Mouse (Mus musculus): ENCODE measurements around the gene Sgsm2. TPM values are rescaled to one million over a fixed set of nuclear protein-coding genes. Genes with fewer than 3 reads are reported as not detected.

The Sgsm2 gene
- polyA plus RNA-seq (2012; rRNA removed) (2.6 and 2.7 TPM in 2 replicates), polyA plus RNA-seq (2014; fragmentation: Nextera tagmentation; extraction: Ambion mirVana) (1.1 and 1.3 TPM in 2 replicates)

DNA sequence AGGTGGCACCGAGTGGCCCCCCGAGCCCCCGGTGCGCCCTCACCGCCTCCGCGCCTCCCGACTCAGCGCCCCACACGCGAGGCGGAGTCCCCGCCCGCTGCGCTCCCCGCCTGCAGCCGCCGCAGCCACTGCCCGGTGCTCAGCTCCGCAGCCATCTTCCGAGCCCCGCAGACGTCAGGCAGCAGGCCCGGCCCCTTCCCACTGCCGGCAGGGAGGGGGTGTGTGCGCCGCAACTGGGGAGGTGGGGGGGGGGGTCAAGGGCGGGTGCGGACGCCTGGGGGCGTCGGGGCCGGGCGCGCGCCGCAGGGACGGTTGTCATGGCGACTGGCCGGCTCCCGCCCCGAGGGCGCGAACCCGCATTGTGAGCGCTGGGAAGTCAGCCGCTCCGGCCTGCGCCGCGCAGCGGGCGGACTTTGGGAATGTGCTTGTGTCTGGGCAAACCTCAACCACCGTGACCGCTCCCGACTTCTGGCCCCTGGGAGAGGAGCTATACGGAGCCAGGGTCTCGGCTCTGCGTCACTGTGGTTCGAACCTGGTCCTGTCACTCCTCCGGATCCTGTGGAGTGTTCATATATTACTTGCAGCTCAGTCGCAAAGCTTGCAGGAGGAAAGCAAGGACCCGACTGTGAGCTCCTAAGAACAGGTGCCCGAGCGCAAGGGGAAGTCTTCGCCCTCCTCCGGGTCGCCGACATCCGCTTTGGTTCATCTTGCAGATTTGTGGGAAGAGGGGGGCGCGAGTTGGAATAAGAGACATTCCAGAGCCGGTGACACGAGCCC is at the start of gene Sgsm2:
Gene Sgsm2 (minus strand): TSS at position 160 of the 777 bp plus-strand sequence.
- peak within 1 kb of the TSS; percentile 73 for H3K4me2 ChIP-seq (ENCODE audit: low read depth)
- TF ChIP-seq EP300 (IDR thresholded peaks at IDR 0.05; ENCODE audit: low read depth) (no peak), CTCF (IDR thresholded peaks at IDR 0.05; ENCODE audit: low read depth) (no peak)
- ATAC-seq (ENCODE audit: insufficient read depth), result peak; percentile 63
- peak within 1 kb of the TSS; percentile 90 for H3K9ac ChIP-seq (replicated peaks)
- peaks cover 27% of the 10 kb centered on the region for H3K36me3 ChIP-seq (replicated peaks; ENCODE audit: control insufficient read depth, insufficient read depth, low read depth)
- peak in 2 of 3 experiments; percentile 34 to 38 for DNase-seq (ENCODE audit: low read depth in 3 of 3, low spot score in 3 of 3)
- H3K4me3 ChIP-seq (ENCODE audit: insufficient read depth in 1 of 2, low read depth in 2 of 2, low read length in 2 of 2), result peak within 1 kb of the TSS; percentile 89 to 92
- H3K9me3 ChIP-seq (ENCODE audit: control insufficient read depth, low read length), result no peaks in the 10 kb centered on the region
- under 1% methylated on average over 64 of the region's 74 CpGs for WGBS (ENCODE audit: insufficient replicate concordance)
- H3K27ac ChIP-seq, result peak within 1 kb of the TSS; percentile 66
- H3K4me1 ChIP-seq (replicated peaks; ENCODE audit: control insufficient read depth in 2 of 2, insufficient read depth in 2 of 2, low read length in 1 of 2), result peaks cover 0 to 8% of the 10 kb centered on the region in 2 experiments; a peak in 3 of 4 replicates
- H3K27me3 ChIP-seq (ENCODE audit: control insufficient read depth, insufficient read depth, low read length), result no peaks in the 10 kb centered on the region

- Histone ChIP-seq H3K4me2 (ENCODE audit: low read depth) (no peak overlapping the region), H3K4me1 (replicated peaks; ENCODE audit: control insufficient read depth in 2 of 2, insufficient read depth in 2 of 2, low read length in 1 of 2) (no peaks in the 10 kb centered on the region), H3K4me3 (ENCODE audit: insufficient read depth in 1 of 2, low read depth in 2 of 2, low read length in 2 of 2) (no peak overlapping the region), H3K9me3 (ENCODE audit: control insufficient read depth, low read length) (no peaks in the 10 kb centered on the region), H3K27ac (no peak overlapping the region), H3K9ac (replicated peaks) (no peak overlapping the region), H3K36me3 (replicated peaks; ENCODE audit: control insufficient read depth, insufficient read depth, low read depth) (peaks cover 11% of the 10 kb centered on the region), H3K27me3 (ENCODE audit: control insufficient read depth, insufficient read depth, low read length) (no peaks in the 10 kb centered on the region)
- TF ChIP-seq EP300 (IDR thresholded peaks at IDR 0.05; ENCODE audit: low read depth) (no peak), CTCF (IDR thresholded peaks at IDR 0.05; ENCODE audit: low read depth) (peak; percentile 54)
- DNase-seq (ENCODE audit: low read depth in 3 of 3, low spot score in 3 of 3), result peak in 1 of 3 experiments; percentile 35
- ATAC-seq (ENCODE audit: insufficient read depth), result no peak
- 72% methylated on average over 3 of the region's 3 CpGs for WGBS (ENCODE audit: insufficient replicate concordance)
These were observed 49.5 kb upstream of the Sgsm2 start for GRCm38 (mm10) chr11:74946348-74946747.

GRCm38 (mm10) chr11:74930391-74930790 is 33.5 kb upstream of the Sgsm2 start:
- 84% methylated on average over 7 of the region's 7 CpGs for WGBS (ENCODE audit: insufficient replicate concordance)
- no peak overlapping the region for H3K27ac ChIP-seq
- H3K9me3 ChIP-seq (ENCODE audit: control insufficient read depth, low read length), result no peaks in the 10 kb centered on the region
- DNase-seq (ENCODE audit: low read depth in 3 of 3, low spot score in 3 of 3) (no peak), ATAC-seq (ENCODE audit: insufficient read depth) (no peak)
- H3K27me3 ChIP-seq (ENCODE audit: control insufficient read depth, insufficient read depth, low read length), result no peaks in the 10 kb centered on the region
- H3K4me2 ChIP-seq (ENCODE audit: low read depth), result no peak overlapping the region
- H3K36me3 ChIP-seq (replicated peaks; ENCODE audit: control insufficient read depth, insufficient read depth, low read depth), result peaks cover 8% of the 10 kb centered on the region
- H3K4me1 ChIP-seq (replicated peaks; ENCODE audit: control insufficient read depth in 2 of 2, insufficient read depth in 2 of 2, low read length in 1 of 2), result peaks cover 5 to 7% of the 10 kb centered on the region in 2 experiments
- H3K4me3 ChIP-seq (ENCODE audit: insufficient read depth in 1 of 2, low read depth in 2 of 2, low read length in 2 of 2), result no peak overlapping the region
- no peak overlapping the region for H3K9ac ChIP-seq (replicated peaks)
- TF ChIP-seq EP300 (IDR thresholded peaks at IDR 0.05; ENCODE audit: low read depth) (no peak), CTCF (IDR thresholded peaks at IDR 0.05; ENCODE audit: low read depth) (no peak)

- no peaks in the 10 kb centered on the region for H3K27me3 ChIP-seq (ENCODE audit: control insufficient read depth, insufficient read depth, low read length)
- H3K9ac ChIP-seq (replicated peaks), result no peak overlapping the region
- H3K36me3 ChIP-seq (replicated peaks; ENCODE audit: control insufficient read depth, insufficient read depth, low read depth), result peaks cover 4% of the 10 kb centered on the region
- TF ChIP-seq CTCF (IDR thresholded peaks at IDR 0.05; ENCODE audit: low read depth) (no peak), EP300 (IDR thresholded peaks at IDR 0.05; ENCODE audit: low read depth) (no peak)
- DNase-seq (ENCODE audit: low read depth in 3 of 3, low spot score in 3 of 3), result no peak
- H3K4me1 ChIP-seq (replicated peaks; ENCODE audit: control insufficient read depth in 2 of 2, insufficient read depth in 2 of 2, low read length in 1 of 2), result peaks cover 5 to 14% of the 10 kb centered on the region in 2 experiments
- H3K4me3 ChIP-seq (ENCODE audit: insufficient read depth in 1 of 2, low read depth in 2 of 2, low read length in 2 of 2), result no peak overlapping the region
- no peak overlapping the region for H3K27ac ChIP-seq
- no peak for ATAC-seq (ENCODE audit: insufficient read depth)
- WGBS (ENCODE audit: insufficient replicate concordance), result 78% methylated on average over 4 of the region's 4 CpGs
- H3K4me2 ChIP-seq (ENCODE audit: low read depth), result no peak overlapping the region
- H3K9me3 ChIP-seq (ENCODE audit: control insufficient read depth, low read length), result no peaks in the 10 kb centered on the region
These were observed 32.3 kb upstream of the Sgsm2 start for GRCm38 (mm10) chr11:74929111-74929510.

DNA sequence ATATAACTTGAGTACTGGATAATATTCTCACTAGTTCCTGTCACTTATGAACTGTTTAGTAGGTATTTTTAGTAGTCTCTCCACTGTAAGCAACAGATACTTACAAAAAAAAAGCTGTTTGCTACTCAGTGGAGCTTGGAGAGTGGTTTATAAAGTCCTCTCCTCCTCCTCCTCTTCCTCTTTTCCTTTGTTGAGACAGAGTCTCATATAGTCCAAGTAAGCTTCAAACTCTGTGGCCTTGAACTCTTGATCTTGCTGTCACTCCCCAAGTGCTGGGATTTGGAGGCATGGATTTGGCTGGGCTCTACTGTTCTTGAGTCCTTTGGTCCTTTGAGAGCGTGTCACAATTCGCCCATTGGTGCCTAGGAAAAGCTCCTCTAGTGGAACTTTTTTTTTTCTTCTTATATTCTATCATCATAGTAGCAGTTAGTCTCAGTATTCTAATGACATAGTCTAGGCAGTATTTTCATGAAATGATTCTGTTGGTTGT is 30.4 kb upstream of the Sgsm2 start:
- H3K9me3 ChIP-seq (ENCODE audit: control insufficient read depth, low read length), result no peaks in the 10 kb centered on the region
- peak overlapping the region; percentile 83 for H3K4me2 ChIP-seq (ENCODE audit: low read depth)
- 74% methylated on average over 2 of the region's 2 CpGs for whole genome bisulfite sequencing (ENCODE audit: insufficient replicate concordance)
- H3K9ac ChIP-seq (replicated peaks), result peak overlapping the region; percentile 83
- ATAC-seq (ENCODE audit: insufficient read depth), result no peak
- H3K27me3 ChIP-seq (ENCODE audit: control insufficient read depth, insufficient read depth, low read length), result no peaks in the 10 kb centered on the region
- TF ChIP-seq EP300 (IDR thresholded peaks at IDR 0.05; ENCODE audit: low read depth) (no peak), CTCF (IDR thresholded peaks at IDR 0.05; ENCODE audit: low read depth) (no peak)
- H3K27ac ChIP-seq, result peak overlapping the region; percentile 25
- no peak for DNase-seq (ENCODE audit: low read depth in 3 of 3, low spot score in 3 of 3)
- H3K4me1 ChIP-seq (replicated peaks; ENCODE audit: control insufficient read depth in 2 of 2, insufficient read depth in 2 of 2, low read length in 1 of 2), result peaks cover 5 to 14% of the 10 kb centered on the region in 2 experiments
- peak overlapping the region in 1 of 2 experiments; percentile 85; a peak in 2 of 4 replicates for H3K4me3 ChIP-seq (ENCODE audit: insufficient read depth in 1 of 2, low read depth in 2 of 2, low read length in 2 of 2)
- H3K36me3 ChIP-seq (replicated peaks; ENCODE audit: control insufficient read depth, insufficient read depth, low read depth), result no peaks in the 10 kb centered on the region; the same call in 1 of the 2 replicates

Measured in liver, embryonic 14.5 days (tissue).